Mouse (Mus musculus) kidney, adult 2 months (tissue): ENCODE results near the gene Zfp143.

Source experiments
- CTCF ChIP-seq: fragments of 200-500 bp; conservative IDR thresholded peaks from 2 replicates; pipeline ENCODE4 v1.5.1; 2011; ENCODE audit warnings: low read depth, mild to moderate bottlenecking, control low read depth, low read length, moderate library complexity, mixed read lengths; ENCODE audit not compliant: insufficient read depth, insufficient read length
- POLR2A ChIP-seq: fragments of 200-500 bp; IDR thresholded peaks from one replicate; pipeline ENCODE4 v1.6.1; 2011; ENCODE audit warnings: low read depth, low read length, control low read depth

DNA sequence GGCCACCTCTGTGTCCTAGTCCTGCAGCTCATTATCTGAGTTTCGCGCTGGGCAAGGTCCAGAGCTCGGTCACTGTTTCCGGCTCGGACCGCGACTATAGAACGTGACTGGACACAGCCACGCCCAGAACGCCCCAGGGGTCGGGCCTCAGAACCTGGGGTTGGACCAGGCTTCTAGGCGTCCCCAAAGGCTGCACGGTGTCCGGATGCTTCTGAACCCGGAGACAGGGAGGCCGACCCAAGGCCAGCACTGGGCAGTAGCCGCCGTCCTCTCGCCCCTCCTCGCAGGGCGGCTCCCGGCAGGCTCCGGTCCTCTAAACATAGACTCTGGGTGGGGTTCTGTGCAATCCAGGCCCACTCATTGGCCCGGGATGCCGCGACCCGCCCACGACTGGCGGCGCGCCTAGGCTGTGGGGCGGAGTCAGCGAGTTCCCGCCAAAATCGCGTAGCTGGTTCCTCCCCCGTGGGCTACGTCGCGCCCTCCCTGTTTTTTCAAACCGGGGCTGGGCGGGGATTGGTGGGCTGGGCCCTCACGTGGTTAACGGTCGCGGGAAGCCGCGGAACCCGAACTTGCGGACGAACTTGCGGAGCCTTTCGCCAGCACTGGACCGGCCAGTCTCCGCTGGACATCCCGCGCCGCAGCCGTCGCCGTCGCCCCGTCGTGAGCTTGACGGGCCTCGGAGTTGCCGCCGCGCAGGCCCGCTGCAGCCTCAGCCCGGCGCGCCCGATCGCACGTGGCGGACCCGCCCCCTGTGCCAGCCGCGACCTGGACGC is 60.7 kb downstream of the Zfp143 start, which contains the start of gene Wee1:
- TF ChIP-seq CTCF (no peak), POLR2A (no peak)
